Mouse (Mus musculus) lung, adult 2 months (tissue): ENCODE measurements around the gene Camk2d.

Source experiments
- CTCF ChIP-seq: fragments of 200-500 bp; IDR thresholded peaks from 2 replicates; pipeline ENCODE4 v1.5.1; 2011; ENCODE audit warnings: mild to moderate bottlenecking, low read length, control low read depth; ENCODE audit not compliant: insufficient read depth
- POLR2A ChIP-seq: fragments of 200-500 bp; IDR thresholded peaks from 2 replicates; pipeline ENCODE4 v1.6.1; 2011; ENCODE audit warnings: low read depth, mild to moderate bottlenecking, control low read depth, low read length, borderline replicate concordance; ENCODE audit errors: extremely low read depth

- TF ChIP-seq POLR2A (no peak), CTCF (no peak)
Measured at GRCm38 (mm10) chr3:126723458-126723857, 127.4 kb downstream of the Camk2d start.
